Mouse (Mus musculus) NIH3T3 (cell line): ENCODE results near the gene Bzw2.
"Not testable (repeated sequence)": the region's sequence is repeated elsewhere in the genome, so short reads cannot be mapped to it uniquely, and the experiment has no call there.

Source experiments
- DNase-seq: peaks from one replicate; pipeline ENCODE4 v3.0.0-alpha.2; 2012; ENCODE audit warnings: low read depth

Bzw2 gene

DNA sequence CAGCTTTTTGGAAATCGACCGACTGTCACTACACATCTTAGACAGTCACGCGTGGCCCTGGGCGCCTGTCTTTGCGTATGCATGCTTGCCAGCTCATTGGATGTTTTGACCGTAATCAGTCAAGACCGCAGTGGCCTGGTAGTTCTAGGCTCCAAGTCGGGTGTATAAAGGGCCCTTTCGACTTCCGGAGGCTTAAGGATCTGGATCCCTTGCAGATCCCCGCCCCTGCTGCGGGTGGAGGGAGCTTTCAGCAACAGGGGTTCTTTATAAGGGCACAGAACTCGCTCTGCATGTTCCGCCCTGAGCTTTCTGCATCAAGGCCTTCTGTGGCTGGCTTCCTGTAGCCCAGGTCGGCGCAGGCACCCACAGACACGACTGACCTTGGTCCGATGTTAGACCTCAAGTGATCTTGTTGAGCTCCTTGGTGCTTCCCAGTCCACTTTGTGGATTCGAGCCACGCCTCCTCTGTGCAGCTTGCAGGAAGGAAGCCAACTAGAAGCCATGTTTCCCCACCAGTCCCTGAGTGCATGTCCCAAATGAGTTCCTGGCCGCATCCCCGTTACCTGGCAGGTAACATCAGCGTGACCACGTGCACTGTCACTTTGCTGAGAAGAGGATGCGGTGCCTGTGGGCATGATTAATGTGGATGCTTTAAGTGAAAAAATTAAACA, at the start of gene Bzw2:
Bzw2 (minus strand) TSS at position 443 of the 671 bp plus-strand sequence.
- peak; percentile 84 for DNase-seq

DNA sequence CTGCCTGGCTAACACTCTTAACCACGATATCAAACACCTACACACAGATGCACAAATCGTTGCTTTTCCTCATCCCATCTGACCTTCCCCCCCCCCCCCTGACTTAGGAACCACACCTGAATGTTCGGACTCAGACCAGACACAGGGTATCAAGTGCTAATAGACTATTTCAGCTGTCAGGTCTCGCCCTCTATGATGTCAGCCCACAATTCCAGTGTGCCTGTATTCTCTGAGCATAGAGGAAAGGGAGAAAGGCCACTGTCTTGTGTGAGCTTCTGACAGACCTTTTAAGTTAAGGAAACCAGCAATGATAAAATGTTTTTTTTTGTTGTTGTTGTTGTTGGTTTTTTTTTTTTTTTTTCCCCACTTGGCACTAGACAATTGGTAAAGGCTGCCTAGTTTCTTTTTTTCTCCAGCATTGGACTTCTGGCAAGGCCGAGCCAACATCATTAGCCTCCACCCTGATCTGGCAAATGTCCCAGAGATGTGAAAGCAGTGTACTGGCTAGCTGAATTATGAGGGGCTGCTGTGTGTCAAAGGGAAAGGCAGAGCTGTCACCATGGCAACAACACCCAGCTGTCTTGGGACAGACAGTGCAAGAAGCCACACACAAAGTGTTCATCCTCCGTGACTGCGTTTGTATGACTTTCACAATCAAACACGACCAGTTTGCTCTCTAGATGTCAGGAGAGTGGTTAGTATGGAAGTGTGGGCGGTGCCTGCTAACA, 49.4 kb upstream of the Bzw2 start:
- peak; percentile 59 for DNase-seq

DNA sequence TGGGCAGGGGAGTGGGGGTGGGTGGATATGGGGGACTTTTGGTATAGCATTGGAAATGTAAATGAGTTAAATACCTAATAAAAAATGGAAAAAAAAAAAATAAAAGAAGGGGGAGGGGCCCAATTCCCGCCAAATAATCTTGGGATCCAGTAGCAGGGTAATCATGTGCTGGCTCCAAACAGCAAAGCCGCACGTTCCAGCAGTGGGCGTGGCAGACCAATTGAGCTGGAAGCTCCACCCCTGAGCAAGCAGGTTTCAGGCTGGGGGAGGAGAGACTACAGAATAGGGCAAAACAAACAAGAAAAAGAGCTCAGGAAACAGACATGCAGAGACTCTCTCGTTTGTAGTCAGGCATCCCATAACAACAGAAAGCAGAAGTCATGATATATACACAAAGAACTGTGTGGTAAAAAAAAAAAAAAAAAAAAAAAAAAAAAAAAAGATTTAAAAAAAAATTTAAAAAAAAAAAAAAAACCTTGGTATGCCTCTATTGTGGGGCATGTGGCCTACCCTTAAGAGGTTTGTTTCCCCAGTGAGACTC, 47.8 kb upstream of the Bzw2 start:
- not testable (repeated sequence) for DNase-seq

DNA sequence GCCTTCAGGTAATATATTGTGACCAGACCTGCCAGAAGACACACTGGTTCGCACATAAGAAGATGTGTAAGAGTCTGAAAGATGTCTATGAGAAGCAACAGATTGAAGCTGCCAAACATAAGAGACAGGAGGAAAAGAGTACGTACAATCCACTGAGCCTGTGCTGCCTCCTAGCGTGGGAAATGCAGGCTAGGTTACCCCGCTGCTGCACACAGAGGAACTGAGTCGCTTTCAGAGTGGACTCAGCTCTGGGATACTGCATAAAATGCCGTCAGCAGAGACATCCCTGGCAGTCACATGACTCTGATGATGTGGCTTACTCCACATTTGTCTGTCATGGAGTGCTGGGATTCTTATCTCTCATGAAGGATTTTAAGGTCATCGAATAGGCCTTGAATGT, 37.1 kb upstream of the Bzw2 start:
- no peak for DNase-seq

DNA sequence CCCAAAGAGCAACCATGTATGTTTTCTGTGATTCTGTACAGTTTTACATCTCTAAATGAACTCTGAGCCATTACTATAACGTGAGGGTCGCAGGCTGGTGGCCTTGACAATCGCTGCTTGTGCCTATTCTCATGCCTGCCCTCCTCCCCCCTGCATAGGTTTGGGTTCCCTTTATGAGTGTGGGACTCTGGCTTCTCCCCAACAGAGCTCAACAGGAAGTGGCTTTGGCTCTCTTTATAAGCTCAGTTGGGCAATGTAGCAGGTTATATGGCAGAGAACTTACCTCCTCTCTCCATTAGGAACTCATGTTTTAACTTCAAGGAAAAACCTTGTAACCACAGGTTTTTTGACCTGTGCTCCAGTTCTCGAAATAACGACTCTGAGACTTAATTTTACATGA, 32.5 kb upstream of the Bzw2 start:
- DNase-seq: no peak

DNA sequence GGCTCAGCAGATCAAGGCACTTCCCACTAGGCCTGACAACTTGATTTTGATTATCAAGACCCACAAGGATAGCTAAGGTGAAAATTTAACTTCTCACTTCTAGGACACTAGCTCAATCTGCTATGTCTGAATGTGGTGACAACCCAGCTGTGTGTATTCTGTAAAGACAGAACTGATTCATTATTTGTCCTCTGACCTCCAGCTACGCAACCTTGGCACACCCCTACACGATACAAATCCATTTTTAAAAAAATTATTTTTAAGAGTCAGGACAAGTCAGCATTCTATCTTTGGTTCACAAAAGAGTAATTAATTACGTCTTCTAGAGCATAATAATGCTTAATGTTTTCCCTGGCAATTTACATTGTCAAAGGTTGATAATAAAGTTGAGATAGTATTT, 31.7 kb upstream of the Bzw2 start:
- DNase-seq: no peak

DNA sequence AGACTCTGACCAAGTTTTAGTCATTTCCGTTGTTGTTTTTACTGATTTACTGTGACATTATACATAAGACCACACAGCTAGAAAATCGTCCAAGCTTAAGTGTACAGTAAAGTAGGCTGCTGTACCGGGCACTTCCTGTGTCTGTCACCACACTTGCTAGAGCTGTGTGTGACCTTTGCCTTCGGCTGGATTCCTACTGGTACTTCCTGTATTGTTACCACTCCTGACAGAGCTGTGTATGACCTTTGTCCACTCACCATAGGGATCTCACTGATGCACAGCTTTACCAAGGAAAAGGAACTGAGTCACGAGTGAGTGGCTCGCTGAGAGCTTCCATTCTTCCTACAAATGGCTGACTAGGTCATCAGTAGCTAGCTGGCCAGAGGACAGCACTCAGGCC, 29.2 kb upstream of the Bzw2 start:
- DNase-seq: no peak

DNA sequence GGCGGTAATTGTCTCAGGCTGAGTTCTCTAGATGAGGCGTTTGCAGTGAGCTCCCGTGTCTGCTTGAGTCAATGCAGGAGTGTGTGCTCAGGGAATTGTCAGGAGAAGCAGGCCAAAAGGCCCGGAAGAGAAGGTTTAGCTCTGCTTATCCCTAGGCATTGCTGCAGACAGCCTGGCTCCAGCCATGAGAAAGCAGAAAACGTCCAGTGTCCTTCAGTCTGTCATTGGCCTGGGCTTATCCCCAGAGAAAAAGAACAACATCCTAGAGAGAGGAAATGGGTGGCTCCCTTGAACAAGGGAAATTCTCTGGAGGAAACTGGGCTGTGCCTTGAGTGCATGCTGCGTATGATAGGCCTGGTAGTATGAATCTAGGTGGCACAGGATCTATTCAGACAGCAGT, 24.7 kb upstream of the Bzw2 start:
- no peak for DNase-seq

DNA sequence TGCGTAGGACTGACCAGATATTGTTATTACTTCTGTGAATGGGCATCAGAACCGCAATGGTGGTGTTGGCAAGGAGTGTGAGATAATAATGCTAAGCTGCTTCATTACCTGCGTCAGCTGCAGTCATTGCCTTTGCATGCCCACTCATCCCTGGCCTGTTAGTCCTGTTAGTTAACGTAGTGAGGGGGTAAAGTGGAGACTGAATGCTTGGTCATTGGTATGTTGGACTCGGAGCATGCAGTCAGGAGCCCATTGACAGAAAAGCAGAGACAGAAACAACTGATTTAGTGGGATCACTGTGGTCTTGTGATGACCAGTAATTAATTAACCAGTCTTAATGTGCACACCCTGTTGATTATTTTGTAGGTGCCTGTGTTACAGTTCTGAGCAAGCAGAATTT, 19.3 kb upstream of the Bzw2 start:
- DNase-seq: no peak

DNA sequence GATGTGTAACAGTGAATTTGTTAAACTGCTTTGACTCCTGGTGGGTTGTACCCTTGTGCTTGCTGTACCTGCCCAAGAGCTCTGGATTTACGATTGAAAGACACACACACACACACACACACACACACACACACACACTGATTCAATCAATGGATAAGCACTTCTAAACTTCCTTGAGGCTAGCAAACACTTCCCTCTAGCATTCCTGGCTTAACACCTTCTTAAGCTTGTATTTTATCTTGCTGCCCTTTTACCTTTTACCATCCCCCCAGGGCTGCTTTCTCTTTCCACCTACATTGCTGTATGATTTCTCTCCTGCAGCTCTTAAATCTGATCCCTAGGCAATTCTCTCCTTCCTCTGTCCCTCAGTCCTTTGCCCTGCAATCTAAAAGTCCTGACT, 7.4 kb upstream of the Bzw2 start:
- no peak for DNase-seq

DNA sequence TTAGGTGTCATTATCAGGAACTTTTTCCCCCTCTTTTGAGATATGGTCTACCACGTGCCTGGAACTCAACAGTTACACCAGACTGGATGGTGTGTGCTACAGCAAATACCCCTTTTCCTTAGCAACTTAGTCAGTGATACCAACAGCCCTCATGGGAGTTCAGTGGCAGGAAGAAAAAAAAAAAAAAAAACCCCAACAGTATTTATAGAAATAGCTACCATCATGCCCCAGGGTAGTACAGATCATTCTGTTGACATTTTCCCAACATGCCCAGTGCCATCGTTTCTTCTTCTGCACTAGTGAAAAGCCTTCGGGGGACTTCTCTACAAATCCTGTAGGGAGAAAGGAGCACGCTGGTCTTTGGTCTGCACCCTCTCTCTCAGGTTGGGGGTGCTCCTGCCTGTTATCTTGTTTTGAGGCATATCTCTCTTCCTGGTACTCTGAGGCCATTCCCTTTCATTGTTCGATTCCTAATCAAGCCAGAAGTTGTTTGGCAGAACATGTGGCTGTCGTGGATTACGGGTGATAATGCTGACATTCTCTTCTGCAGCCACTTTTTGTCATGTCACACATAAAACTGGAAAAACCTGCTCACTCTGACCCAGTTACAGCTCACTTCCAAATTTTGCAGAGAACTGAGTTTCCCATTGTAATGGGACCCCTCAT, 6.4 kb upstream of the Bzw2 start:
- no peak for DNase-seq

DNA sequence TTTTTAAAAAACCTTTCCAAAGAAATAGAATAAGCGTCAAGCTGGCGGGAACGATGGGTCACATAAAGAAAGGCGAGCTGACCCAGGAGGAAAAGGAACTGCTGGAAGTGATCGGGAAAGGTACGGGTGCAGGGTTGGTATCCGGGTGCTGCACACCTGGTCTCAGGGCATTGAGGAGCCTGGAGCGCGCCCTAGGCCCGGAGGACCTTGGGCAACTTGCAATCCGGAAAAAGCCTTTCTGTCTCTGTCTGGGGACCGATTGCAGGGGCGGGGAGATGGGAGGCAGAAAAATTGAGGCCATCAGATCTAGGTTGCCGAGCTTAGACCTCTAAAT, 609 bp downstream of the Bzw2 start:
- DNase-seq: no peak

DNA sequence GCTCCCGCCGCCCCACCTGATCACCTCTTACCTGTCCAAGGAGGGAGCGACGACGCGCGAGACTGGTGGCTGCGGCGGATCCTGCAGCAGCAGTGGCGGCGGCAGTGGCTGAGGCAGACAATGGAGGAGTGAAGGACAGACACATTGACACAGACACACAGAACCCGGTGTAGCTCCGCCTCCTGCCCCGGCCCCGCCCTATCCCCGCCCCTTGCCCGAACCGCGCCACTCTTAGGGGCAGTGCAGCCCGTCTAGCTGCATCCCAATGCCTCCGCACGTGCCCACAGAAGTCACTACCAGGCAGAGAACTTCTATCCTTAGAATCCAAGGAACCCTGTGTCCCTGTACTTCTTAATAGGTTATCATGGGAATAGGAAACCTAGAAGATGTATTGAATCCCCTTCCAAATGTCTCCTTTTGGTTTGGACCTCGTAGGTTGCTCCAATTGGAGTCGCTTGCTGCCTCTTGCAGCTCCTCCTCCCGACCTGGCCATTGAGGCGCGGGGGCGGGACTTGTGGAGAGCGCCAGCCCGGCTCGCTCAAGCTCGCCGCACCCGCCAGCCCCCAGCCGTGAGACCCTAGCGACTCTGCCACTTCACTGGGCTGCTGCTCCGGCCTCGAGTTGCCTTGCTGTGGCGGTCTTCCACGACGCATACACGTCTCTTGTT, 1.1 kb downstream of the Bzw2 start, which contains the start of gene Ankmy2:
Ankmy2 (plus strand) TSS at position 478 of the 667 bp plus-strand sequence.
- peak; percentile 95 for DNase-seq

DNA sequence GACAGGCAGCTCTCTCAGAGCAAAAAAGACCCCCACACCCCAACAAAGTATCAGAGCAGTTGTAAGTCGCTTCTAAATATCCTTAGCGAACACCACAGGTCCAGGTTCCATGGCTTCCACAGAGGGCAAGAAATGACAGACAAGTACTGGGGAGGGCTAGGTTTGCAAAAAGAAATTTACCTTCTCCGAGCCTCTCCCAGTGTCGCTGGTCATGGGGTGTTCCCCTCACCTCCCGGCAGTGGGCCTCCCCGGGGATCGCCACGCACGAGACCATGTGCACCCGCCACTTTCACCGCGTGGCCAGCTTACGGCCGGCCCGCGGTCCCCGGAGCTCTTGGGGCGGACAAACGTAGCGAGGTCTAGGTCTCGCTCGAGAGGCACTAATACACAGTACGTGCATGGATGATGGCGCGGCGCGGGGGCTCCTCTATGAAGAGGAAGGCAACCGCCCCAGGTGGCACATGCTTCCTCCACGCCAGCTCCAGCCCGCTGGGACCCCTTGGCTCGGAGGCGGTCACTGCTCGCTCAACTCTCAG, 1.7 kb downstream of the Bzw2 start:
- no peak for DNase-seq

DNA sequence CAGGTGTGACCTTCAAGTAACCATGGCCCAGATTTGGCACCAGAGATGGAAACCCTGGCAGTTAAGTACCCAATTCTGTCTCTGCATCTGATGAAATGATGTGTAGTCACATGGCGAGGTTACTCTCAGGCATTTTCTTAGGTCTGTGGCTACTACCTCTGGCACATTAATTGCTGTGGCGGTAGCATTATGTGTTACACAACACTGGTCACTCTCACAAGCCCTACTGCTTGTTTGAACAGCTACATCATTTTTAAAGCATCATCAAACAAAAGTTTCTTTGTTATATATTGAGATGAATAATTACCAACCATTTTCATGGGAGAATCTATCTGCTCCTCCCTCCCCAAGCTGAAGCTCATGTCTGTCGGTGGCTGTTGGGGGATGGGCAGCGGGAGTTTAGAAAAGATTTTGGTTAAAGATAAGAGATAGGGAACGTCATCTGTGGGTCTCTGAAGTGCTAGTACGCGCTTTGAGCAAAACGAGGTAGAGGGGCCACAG, 2.7 kb downstream of the Bzw2 start:
- DNase-seq: peak; percentile 30

DNA sequence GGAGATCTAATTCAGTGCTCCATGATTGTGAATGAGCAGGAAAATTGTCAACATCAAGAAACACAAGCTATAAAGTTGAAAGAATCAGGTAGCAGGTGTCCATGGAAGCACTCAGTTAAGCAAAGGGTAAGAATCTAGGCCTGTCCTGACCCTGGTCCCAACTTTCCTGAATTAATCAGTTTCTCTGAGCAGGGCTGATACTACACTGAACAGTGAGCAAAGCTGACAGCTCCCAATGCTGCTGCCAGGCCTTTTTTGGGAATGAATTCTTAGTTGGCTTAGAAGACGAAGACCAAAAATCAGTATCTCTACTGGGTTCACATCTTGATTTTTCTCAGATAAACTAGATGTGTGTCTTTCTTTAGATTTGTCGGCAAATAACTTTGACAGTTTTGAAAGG, 7.1 kb downstream of the Bzw2 start:
- DNase-seq: no peak

DNA sequence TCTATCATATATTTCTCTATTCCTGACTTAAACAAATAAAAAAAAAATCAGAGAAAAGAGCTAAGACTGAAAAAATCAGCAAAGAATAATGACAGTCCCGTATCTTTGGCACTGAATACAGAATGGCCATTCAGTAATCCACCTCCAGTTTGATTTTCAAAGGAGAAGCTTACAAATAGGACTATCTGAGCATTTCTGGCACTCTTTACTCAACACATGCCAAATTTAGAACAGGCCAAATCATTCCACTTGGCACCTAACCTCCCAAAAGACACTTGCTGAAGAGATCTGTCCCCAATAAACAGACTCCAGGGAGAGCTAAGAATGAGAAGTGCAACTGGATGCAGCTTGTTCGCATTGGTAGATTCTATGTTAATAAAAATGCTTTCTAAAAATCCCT, 7.6 kb downstream of the Bzw2 start:
- DNase-seq: no peak

DNA sequence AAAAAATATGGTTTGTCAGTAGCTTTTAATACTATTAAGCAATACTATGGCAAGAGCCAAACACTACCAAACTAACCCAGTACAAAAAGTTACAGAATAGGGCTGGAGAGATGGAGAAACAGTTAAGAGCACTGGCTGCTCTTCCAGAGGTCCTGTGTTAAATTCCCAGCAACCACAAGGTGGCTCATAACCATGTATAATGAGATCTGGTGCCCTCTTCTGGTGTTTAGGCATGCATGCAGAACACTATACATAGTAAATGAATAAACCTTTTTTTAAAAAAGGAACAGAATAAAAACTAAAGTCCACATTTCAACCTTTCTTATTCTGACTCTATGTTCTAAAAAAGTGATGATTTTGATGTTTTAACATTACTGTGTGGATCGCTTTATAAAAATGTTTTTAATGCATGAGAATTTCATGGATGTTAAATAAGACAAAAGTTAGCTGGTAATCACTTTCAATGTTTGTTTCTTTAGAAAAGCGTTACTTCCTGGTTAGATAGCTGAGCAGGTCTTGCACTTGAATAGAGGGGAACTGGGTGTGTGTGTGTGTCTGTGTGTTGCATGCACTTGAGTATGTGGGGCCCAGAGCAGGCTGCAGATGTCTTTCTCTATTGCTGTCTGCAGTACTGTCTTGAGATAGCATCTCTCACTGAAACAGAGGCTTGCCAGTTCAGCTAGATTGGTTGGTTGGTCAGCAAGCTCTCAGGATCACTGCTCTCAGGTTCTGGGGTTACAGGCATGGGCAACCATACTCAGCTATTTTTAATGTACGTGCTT, 11.5 kb downstream of the Bzw2 start:
- DNase-seq: peak; percentile 8

DNA sequence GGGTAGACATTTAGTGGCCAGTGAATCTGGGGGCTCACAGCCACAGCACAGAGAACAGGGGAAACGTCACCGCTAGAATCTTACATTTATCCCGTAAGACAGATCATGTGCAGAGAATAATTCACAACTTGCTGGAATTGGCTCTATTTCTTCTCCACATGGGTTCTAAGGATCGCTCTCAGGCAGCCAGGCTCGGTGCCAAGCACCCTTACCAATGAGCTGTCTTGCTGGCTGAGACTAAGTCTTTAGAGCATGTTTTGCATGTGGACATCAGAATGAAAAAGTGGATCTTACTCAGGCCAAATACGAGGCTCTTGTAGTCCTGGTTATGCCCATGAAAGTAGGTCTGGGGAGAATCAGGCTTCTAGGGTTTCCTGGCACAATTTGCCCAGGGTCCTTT, 17.5 kb downstream of the Bzw2 start:
- peak; percentile 41 for DNase-seq

DNA sequence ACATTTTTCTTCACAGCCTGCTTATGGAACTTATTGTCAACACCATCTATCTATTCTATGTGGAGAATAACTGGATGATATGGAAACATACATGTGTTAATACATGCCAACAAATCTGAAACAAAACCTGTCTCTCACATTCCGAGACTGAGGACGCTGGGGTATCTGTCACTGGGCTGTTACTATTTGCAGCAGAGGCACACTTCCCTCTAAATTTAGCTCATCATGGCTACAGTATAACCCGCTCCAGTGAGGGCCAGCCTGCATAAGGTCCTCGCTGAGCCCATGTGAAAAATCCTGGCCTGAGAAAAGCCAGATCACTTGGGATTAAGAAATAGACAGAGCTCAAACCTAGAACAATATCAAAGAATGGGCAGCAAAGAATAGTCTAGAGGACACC, 20.7 kb downstream of the Bzw2 start:
- DNase-seq: no peak

DNA sequence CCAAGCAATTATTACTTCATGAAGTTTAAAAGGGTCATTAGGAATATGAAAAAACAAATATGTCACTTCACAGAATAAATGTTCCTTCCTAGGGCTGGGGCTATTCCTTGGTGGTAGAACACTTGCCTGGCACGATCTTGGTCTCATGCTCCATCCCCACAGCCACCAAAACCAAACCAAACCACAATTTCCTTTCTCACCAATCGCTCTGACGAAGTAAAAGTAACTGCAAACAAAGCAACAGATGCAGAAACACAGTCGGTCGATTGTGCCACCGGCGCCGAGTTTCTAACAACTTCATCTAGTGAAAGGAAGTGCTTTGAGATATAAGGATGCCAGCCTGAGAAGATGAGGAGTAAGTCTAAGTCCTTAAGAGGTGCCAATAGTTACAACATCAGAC, 21.6 kb downstream of the Bzw2 start:
- no peak for DNase-seq
